Mouse (Mus musculus): ENCODE measurements around the gene Lpcat2b.

DNA sequence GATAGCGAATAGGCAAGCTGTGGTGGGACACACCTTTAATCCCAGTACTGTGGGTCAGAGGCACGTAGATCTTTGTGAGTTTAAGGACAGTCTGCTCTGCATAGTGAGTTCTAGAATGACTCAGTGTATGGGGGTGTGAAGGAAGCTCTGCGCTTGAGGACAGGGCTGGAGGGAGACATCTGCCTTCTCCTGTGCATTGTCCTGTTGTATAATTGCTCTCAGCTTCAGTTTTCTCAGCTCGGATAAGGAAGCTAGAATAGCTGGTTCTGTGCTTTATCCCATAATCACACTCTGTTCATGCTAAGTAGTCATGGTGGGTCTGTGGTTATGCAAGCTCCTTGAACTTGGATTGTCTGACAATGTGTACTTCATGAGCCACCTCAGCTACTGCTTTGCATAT lies 17.4 kb downstream of the Lpcat2b start:
- TF ChIP-seq POLR2A (IDR thresholded peaks at IDR 0.05; ENCODE audit: low read depth, low read length): no peak
- TF ChIP-seq CTCF (IDR thresholded peaks at IDR 0.05; ENCODE audit: extremely low read depth, insufficient read depth, insufficient read length, insufficient replicate concordance): no peak

All from spleen, adult 2 months (tissue).